Mouse (Mus musculus): ENCODE data around the gene Hmgb1.

DNA sequence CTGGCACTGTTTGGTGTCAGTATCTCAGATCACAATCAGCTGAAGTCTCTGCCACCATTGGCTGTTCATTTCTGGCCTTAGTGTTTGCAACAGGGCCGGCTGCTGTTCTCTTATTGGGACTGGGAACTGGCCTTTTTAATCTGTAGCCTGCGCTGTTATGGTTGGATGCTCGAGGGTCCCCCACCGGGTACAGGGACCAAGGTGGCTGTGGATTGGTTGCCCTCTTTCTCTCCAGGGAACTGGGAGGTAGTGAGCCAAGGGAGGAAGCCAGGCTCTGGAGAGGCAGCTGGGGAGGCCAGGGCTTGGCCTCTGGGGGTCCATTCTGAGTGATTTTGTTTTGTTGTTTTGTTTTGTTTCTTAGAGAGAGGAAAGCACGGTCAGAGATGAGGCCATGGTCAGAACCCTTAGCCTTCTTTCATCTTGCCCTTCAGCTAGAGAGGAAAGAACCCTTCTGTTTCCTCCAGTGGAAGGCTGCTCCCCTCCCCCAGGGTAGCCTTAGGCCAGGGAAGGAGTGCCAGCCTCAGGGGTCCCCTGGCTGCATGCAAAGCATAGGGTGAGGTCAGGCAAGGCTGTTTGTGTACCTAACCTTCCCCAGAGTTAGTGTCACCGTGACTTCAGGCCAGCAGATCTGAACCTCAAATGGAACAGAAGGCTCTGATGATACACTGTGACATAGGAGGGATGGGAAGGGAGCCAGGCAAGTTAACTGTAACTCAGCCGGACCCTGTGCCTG lies 66.3 kb downstream of the Hmgb1 start:
- TF ChIP-seq POLR2A (IDR thresholded peaks at IDR 0.05; ENCODE audit: insufficient read length, low read depth) (no peak), MAX (IDR thresholded peaks at IDR 0.05; ENCODE audit: low read depth) (no peak), E2F4 (IDR thresholded peaks at IDR 0.05; ENCODE audit: insufficient read depth) (no peak), SRF (IDR thresholded peaks at IDR 0.05; ENCODE audit: control insufficient read depth, insufficient read length, low read depth) (no peak), MYOD1 (IDR thresholded peaks at IDR 0.05; ENCODE audit: control insufficient read depth in 1 of 3, insufficient read length in 2 of 3, low read depth in 2 of 3) (no peak), USF1 (IDR thresholded peaks at IDR 0.05; ENCODE audit: low read depth) (no peak), MYOG (IDR thresholded peaks at IDR 0.05; ENCODE audit: control insufficient read depth in 1 of 3, insufficient read depth in 1 of 3, insufficient read length in 2 of 3, low read depth in 2 of 3) (no peak), POLR2AphosphoS2 (IDR thresholded peaks at IDR 0.05; ENCODE audit: insufficient read length, low read depth) (no peak), TCF3 (IDR thresholded peaks at IDR 0.05; ENCODE audit: insufficient read length, low read depth) (no peak), CEBPB (IDR thresholded peaks at IDR 0.05; ENCODE audit: insufficient read depth, poor library complexity, severe bottlenecking) (no peak), TCF12 (IDR thresholded peaks at IDR 0.05; ENCODE audit: insufficient read depth, poor library complexity, severe bottlenecking) (no peak)
